Mouse (Mus musculus): ENCODE results near the gene Flg. TPM values are rescaled to one million over a fixed set of nuclear protein-coding genes. Genes with fewer than 3 reads are reported as not detected.

The Flg gene
- 98.4 TPM in 1 of 2 replicates, not detected in the other for polyA plus RNA-seq (2015; fragmentation: Nextera tagmentation; extraction: Ambion mirVana)

GRCm38 (mm10) chr3:93273223-93273622 is at the start of gene Flg:
Gene Flg, plus strand, starts transcription at chr3:93273523.

DNA sequence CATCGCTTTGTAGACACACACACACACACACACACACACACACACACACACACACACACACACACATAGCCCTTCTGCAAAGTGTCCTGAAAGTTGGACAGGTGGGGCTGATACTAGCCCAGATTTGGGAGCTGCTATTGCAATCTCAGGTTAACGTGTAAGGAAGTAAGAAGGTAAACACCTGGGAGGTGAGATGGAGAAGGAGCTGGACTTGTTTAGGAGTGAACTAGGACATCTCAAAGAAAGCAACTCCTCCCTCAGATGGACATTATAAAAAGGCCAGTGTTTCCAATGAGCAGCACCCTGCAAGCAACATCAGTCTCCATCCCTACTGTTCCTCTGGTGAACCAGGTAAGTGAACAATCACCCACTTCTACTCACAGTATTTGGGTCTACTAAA is 46.1 kb downstream of the Flg start, which contains the start of gene Hrnr:
Gene Hrnr, plus strand, starts transcription at position 301 of the 400 bp plus-strand sequence.

Other genes with a start within 250 kb of the Flg start
- gene Gm4858, start 204.7 kb upstream of the Flg start, polyA plus RNA-seq (2015; fragmentation: Nextera tagmentation; extraction: Ambion mirVana) = not detected in 2 replicates
- not detected in 2 replicates for gene Crnn, start 128.7 kb upstream of the Flg start, polyA plus RNA-seq (2015; fragmentation: Nextera tagmentation; extraction: Ambion mirVana)
- gene Flg2, start 76.2 kb upstream of the Flg start, polyA plus RNA-seq (2015; fragmentation: Nextera tagmentation; extraction: Ambion mirVana) = 1.0 TPM in 1 of 2 replicates, not detected in the other
- 2.4 TPM in 1 of 2 replicates, not detected in the other for gene Hrnr, start 46.2 kb downstream of the Flg start, polyA plus RNA-seq (2015; fragmentation: Nextera tagmentation; extraction: Ambion mirVana)
- 0.17 TPM in 1 of 2 replicates, not detected in the other for gene Rptn, start 120.2 kb downstream of the Flg start, polyA plus RNA-seq (2015; fragmentation: Nextera tagmentation; extraction: Ambion mirVana)
- 0.41 and 0.46 TPM in 2 replicates for gene Tchh, start 168.8 kb downstream of the Flg start, polyA plus RNA-seq (2015; fragmentation: Nextera tagmentation; extraction: Ambion mirVana)
- not detected in 2 replicates for gene Tchhl1, start 195.2 kb downstream of the Flg start, polyA plus RNA-seq (2015; fragmentation: Nextera tagmentation; extraction: Ambion mirVana)
- gene S100a11, start 247.0 kb downstream of the Flg start, polyA plus RNA-seq (2015; fragmentation: Nextera tagmentation; extraction: Ambion mirVana) = 613 and 861 TPM in 2 replicates